Mouse (Mus musculus) spleen, adult 2 months (tissue): ENCODE measurements around the gene Hspd1.

Experiments
- CTCF ChIP-seq: fragments of 200-500 bp; IDR thresholded peaks from 2 replicates; pipeline ENCODE4 v1.5.1; 2011; ENCODE audit warnings: mild to moderate bottlenecking, inconsistent platforms; ENCODE audit not compliant: insufficient read depth, insufficient read length, insufficient replicate concordance; ENCODE audit errors: extremely low read depth
- POLR2A ChIP-seq: fragments of 200-500 bp; IDR thresholded peaks from 2 replicates; pipeline ENCODE4 v1.6.1; 2011; ENCODE audit warnings: low read depth, low read length, inconsistent platforms

- TF ChIP-seq CTCF: no peak
- TF ChIP-seq POLR2A: no peak
Observed at GRCm38 (mm10) chr1:55027966-55028365, 60.1 kb downstream of the Hspd1 start.
